Mouse (Mus musculus) G1E (cell line): Measurements from ENCODE around the gene Adprm. TPM values are rescaled to one million over a fixed set of nuclear protein-coding genes. Genes with fewer than 3 reads are reported as not detected.

Source experiments
- ATAC-seq: 2 replicates; pipeline ENCODE4 v1.8.0; 2016; ENCODE audit warnings: mild to moderate bottlenecking; ENCODE audit not compliant: insufficient number of reproducible peaks, poor library complexity, low FRiP score, severe bottlenecking; ENCODE audit errors: extremely low read depth
- DNase-seq: peaks from one replicate; pipeline ENCODE4 v3.0.0; 2012; ENCODE audit warnings: low spot score
- H3K27me3 ChIP-seq: 2 replicates; pipeline ENCODE4 v1.6.1; 2012; ENCODE audit warnings: mild to moderate bottlenecking, low read length, inconsistent platforms; ENCODE audit not compliant: insufficient read depth
- H3K36me3 ChIP-seq: replicated peaks from 2 replicates; pipeline ENCODE3; 2012; ENCODE audit warnings: mild to moderate bottlenecking, inconsistent platforms
- H3K4me1 ChIP-seq: 2 replicates; pipeline ENCODE4 v1.6.1; 2012; ENCODE audit warnings: low read depth, low read length, inconsistent platforms, mixed read lengths; ENCODE audit not compliant: insufficient read depth
- H3K4me3 ChIP-seq: 2 replicates; pipeline ENCODE4 v1.5.1; 2012; ENCODE audit warnings: low read depth, mild to moderate bottlenecking, inconsistent platforms, low read length, moderate library complexity, mixed read lengths
- H3K9me3 ChIP-seq: replicated peaks from 2 replicates; pipeline ENCODE4 v1.6.1; 2012; ENCODE audit warnings: inconsistent platforms
- CTCF ChIP-seq: IDR thresholded peaks from 2 replicates; pipeline ENCODE4 v1.5.1; 2012; ENCODE audit warnings: low read depth, low read length, inconsistent platforms, mixed read lengths
- GATA1 ChIP-seq: IDR thresholded peaks from 2 replicates; pipeline ENCODE4 v1.6.1; 2012; ENCODE audit warnings: borderline replicate concordance, low read length, inconsistent platforms, mixed read lengths
- GATA2 ChIP-seq: IDR thresholded peaks from 2 replicates; pipeline ENCODE4 v1.6.1; 2012; ENCODE audit warnings: low read depth, low read length, inconsistent platforms, borderline replicate concordance
- POLR2AphosphoS5 ChIP-seq: IDR thresholded peaks from 2 replicates; pipeline ENCODE4 v1.6.1; 2012; ENCODE audit warnings: low read depth, low read length, inconsistent platforms; ENCODE audit not compliant: insufficient replicate concordance
- TAL1 ChIP-seq: conservative IDR thresholded peaks from 2 replicates; pipeline ENCODE4 v1.6.1; 2012; ENCODE audit warnings: low read depth, low read length, inconsistent platforms, mixed read lengths
- polyA plus RNA-seq: library from polyadenylated mRNA; stranded (reverse); fragments of >175 nt; gene quantifications from 2 replicates; pipeline ENCODE4 v1.2.3, GENCODE M21; 2012
- total RNA-seq, 2 experiments: library from RNA; stranded (forward) in 1 of 2; stranded (reverse) in 1 of 2; fragments of 200-1000 nt in 1 of 2; fragments of >200 nt in 1 of 2; fragmentation: Nextera tagmentation in 1 of 2; gene quantifications; 2 replicates each; pipeline ENCODE4 v1.2.3; 2014 to 2017

Adprm gene
- total and polyA plus RNA-seq, 3 experiments, result 1.0 to 23.9 (median 13.3) TPM

DNA sequence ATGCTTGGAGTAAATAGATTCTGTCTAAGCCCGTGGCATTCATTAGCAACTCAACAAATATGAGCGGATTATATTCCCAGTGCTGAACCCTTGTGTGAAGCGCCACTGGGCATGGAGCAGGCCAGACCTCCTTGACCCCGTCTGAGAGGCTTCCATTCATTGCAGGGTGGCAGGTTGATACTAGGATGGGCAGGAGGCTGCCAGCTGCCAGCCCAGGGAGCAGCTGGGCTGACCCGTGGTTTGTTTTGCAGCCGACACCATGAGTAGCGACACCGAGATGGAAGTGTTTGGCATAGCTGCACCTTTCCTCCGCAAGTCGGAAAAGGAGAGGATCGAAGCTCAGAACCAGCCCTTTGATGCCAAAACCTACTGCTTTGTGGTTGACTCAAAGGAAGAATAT, 27.3 kb upstream of the Adprm start:
- H3K9me3 ChIP-seq, result no peaks in the 10 kb centered on the region
- peaks cover 6% of the 10 kb centered on the region; the same call in 1 of the 2 replicates for H3K4me1 ChIP-seq
- H3K4me3 ChIP-seq, result no peak overlapping the region
- TF ChIP-seq CTCF (no peak), GATA1 (no peak), GATA2 (no peak), TAL1 (no peak), POLR2AphosphoS5 (no peak)
- DNase-seq, result no peak
- no peaks in the 10 kb centered on the region for H3K36me3 ChIP-seq
- peaks cover 14% of the 10 kb centered on the region for H3K27me3 ChIP-seq
- no peak for ATAC-seq

GRCm38 (mm10) chr11:67078888-67079287, 26.5 kb upstream of the Adprm start:
- peaks cover 15% of the 10 kb centered on the region for H3K27me3 ChIP-seq
- TF ChIP-seq GATA2, result no peak
- TF ChIP-seq CTCF, result no peak
- no peak for TF ChIP-seq POLR2AphosphoS5
- TF ChIP-seq TAL1, result no peak
- no peak for TF ChIP-seq GATA1
- no peak for ATAC-seq
- H3K36me3 ChIP-seq, result no peaks in the 10 kb centered on the region
- no peaks in the 10 kb centered on the region for H3K9me3 ChIP-seq
- no peak for DNase-seq
- H3K4me1 ChIP-seq, result peaks cover 6% of the 10 kb centered on the region; the same call in 1 of the 2 replicates
- H3K4me3 ChIP-seq, result no peak overlapping the region

- no peak for DNase-seq
- H3K9me3 ChIP-seq, result no peaks in the 10 kb centered on the region
- H3K36me3 ChIP-seq, result no peaks in the 10 kb centered on the region
- no peak for TF ChIP-seq GATA2
- no peak for TF ChIP-seq POLR2AphosphoS5
- no peak for TF ChIP-seq GATA1
- TF ChIP-seq TAL1, result no peak
- TF ChIP-seq CTCF, result no peak
- H3K4me1 ChIP-seq, result peaks cover 6% of the 10 kb centered on the region; the same call in 1 of the 2 replicates
- peaks cover 15% of the 10 kb centered on the region for H3K27me3 ChIP-seq
- no peak for ATAC-seq
- H3K4me3 ChIP-seq, result no peak within 1 kb of the TSS
Observed at GRCm38 (mm10) chr11:67078000-67078399, 25.6 kb upstream of the Adprm start, which contains the start of gene Myh3. Gene Myh3, plus strand, starts transcription at chr11:67078300.

DNA sequence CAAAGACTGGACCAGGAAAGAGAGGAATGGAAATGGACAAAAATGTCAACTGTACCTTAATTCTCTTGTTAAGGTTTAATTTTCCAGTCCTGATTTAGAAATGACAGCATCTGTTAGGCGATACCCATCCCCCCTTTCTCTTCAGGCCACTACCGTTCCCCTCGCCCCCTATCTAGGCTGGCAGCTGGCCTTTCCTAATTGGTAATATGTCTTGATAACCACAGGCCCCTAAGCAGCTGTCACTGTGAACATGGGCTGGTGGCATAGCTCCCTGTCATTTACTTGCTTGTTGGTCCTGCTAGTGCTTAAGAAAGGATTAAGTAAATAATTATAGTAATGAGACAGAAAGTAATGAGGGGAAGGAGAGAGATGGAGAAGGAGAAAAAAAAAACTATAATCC, 25.0 kb upstream of the Adprm start:
- no peaks in the 10 kb centered on the region for H3K9me3 ChIP-seq
- no peak for ATAC-seq
- H3K27me3 ChIP-seq, result peaks cover 18% of the 10 kb centered on the region
- no peak for DNase-seq
- no peak for TF ChIP-seq TAL1
- no peak for TF ChIP-seq POLR2AphosphoS5
- no peak for TF ChIP-seq GATA2
- no peak for TF ChIP-seq CTCF
- no peak for TF ChIP-seq GATA1
- no peaks in the 10 kb centered on the region for H3K36me3 ChIP-seq
- H3K4me3 ChIP-seq, result no peak overlapping the region
- peaks cover 6% of the 10 kb centered on the region; the same call in 1 of the 2 replicates for H3K4me1 ChIP-seq

DNA sequence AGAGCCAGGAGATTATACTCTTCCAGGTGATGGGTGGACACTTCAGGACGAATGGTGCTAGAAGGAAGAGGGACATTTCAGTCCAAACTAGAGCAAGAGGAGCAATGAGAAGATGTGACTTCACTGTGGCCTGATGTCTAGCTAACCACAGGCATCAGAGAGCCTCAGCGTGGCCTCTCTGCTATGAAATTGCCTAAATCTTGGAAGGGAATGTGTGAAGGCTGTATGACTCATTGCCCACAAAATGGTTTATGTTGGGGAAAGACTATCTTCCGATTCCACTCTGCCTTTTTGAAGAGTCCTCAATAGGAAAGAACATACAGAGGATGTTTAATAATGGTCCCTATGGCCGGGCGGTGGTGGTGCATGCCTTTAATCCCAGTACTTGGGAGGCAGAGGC, 24.4 kb upstream of the Adprm start:
- no peak for DNase-seq
- Histone ChIP-seq H3K9me3 (no peaks in the 10 kb centered on the region), H3K27me3 (peaks cover 24% of the 10 kb centered on the region), H3K4me3 (no peak overlapping the region), H3K36me3 (no peaks in the 10 kb centered on the region), H3K4me1 (peaks cover 6% of the 10 kb centered on the region; the same call in 1 of the 2 replicates)
- TF ChIP-seq CTCF, result no peak
- TF ChIP-seq GATA2, result no peak
- TF ChIP-seq GATA1, result no peak
- TF ChIP-seq TAL1, result no peak
- TF ChIP-seq POLR2AphosphoS5, result no peak
- no peak for ATAC-seq

DNA sequence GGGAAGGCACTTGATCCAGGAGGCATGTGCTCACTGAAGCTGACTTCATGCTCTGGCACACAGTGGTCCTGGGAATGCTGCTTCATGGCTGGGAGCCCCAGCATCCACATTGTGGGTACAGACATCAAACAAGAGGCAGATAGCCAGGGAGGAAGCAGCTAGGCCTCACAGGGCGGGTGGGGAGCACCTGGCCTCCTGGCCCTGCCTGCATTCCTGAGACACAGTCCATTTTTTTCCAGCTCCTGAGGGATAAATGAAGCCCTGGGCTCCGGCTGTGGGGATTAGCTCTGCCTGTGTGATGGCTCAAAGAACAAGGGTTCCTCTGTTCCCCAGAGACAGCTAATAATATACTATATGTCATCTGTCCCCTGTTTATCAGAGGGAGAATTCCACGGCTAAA, 22.6 kb upstream of the Adprm start:
- Histone ChIP-seq H3K36me3 (no peaks in the 10 kb centered on the region), H3K9me3 (no peaks in the 10 kb centered on the region), H3K4me3 (no peak overlapping the region), H3K27me3 (peaks cover 26% of the 10 kb centered on the region), H3K4me1 (no peaks in the 10 kb centered on the region)
- TF ChIP-seq GATA1 (no peak), GATA2 (no peak), CTCF (no peak), POLR2AphosphoS5 (no peak), TAL1 (no peak)
- DNase-seq (no peak), ATAC-seq (no peak)
